Mouse (Mus musculus) forebrain, embryonic 12.5 days (tissue): ENCODE data around the gene Eif2b5. TPM values are rescaled to one million over a fixed set of nuclear protein-coding genes. Genes with fewer than 3 reads are reported as not detected.
"Not testable (repeated sequence)": the region's sequence is repeated elsewhere in the genome, so short reads cannot be mapped to it uniquely, and the experiment has no call there.

Source experiments
- ATAC-seq: fragments of 200-750 bp; cut with Nextera tagmentation; 2 replicates; pipeline ENCODE4 v1.8.0; 2017; ENCODE audit warnings: moderate TSS enrichment; ENCODE audit not compliant: low FRiP score
- H3K27ac ChIP-seq: fragments of 300-500 bp; sonication (generic); 2 replicates; pipeline ENCODE4 v1.5.1; 2016; ENCODE audit warnings: mild to moderate bottlenecking
- H3K27me3 ChIP-seq: fragments of 300-500 bp; sonication (generic); 2 replicates; pipeline ENCODE4 v1.6.1; 2016; ENCODE audit warnings: mild to moderate bottlenecking
- H3K36me3 ChIP-seq: fragments of 300-500 bp; sonication (generic); replicated peaks from 2 replicates; pipeline ENCODE4 v1.6.1; 2016; ENCODE audit warnings: mild to moderate bottlenecking
- H3K4me1 ChIP-seq: fragments of 300-500 bp; sonication (generic); 2 replicates; pipeline ENCODE4 v1.6.1; 2016
- H3K4me2 ChIP-seq: fragments of 300-500 bp; sonication (generic); 2 replicates; pipeline ENCODE4 v1.6.1; 2016; ENCODE audit warnings: mild to moderate bottlenecking, moderate library complexity
- H3K4me3 ChIP-seq: fragments of 300-500 bp; sonication (generic); replicated peaks from 2 replicates; pipeline ENCODE4 v1.5.1; 2016; ENCODE audit warnings: mild to moderate bottlenecking
- H3K9ac ChIP-seq: fragments of 300-500 bp; sonication (generic); 2 replicates; pipeline ENCODE4 v1.6.1; 2016; ENCODE audit warnings: mild to moderate bottlenecking
- H3K9me3 ChIP-seq: fragments of 300-500 bp; sonication (generic); 2 replicates; pipeline ENCODE4 v1.6.1; 2016
- WGBS: fragments of 180-500 bp; shearing (Covaris S2); methylation state at CpG from one replicate; pipeline ENCODE4 v1.1.7; 2016; 5-methylcytosine and 5-hydroxymethylcytosine counted together
- polyA plus RNA-seq: library from polyadenylated mRNA; unstranded; fragments of >200 nt; fragmentation: Nextera tagmentation; extraction: Ambion mirVana; gene quantifications from 2 replicates; pipeline ENCODE4 v1.2.1, GENCODE M21; 2016

Gene Eif2b5
- 120 and 125 TPM in 2 replicates for polyA plus RNA-seq

GRCm38 (mm10) chr16:20498677-20499475 is at the start of gene Eif2b5:
TSS of gene Eif2b5 (plus strand) at chr16:20498817.
- Histone ChIP-seq H3K27ac (peak within 1 kb of the TSS; percentile 77), H3K4me2 (peak within 1 kb of the TSS; percentile 84), H3K9me3 (no peaks in the 10 kb centered on the region), H3K27me3 (peaks cover 23% of the 10 kb centered on the region), H3K4me1 (peaks cover 21% of the 10 kb centered on the region), H3K36me3 (peaks cover 34% of the 10 kb centered on the region), H3K9ac (peak within 1 kb of the TSS; percentile 89), H3K4me3 (peak within 1 kb of the TSS; percentile 78)
- ATAC-seq = peak; percentile 94
- 1% methylated on average over 48 of the region's 49 CpGs for WGBS

GRCm38 (mm10) chr16:20451774-20452173 is 46.8 kb upstream of the Eif2b5 start:
- no peaks in the 10 kb centered on the region for H3K27me3 ChIP-seq
- no peak overlapping the region for H3K4me2 ChIP-seq
- no peak overlapping the region for H3K27ac ChIP-seq
- H3K9me3 ChIP-seq = no peaks in the 10 kb centered on the region
- ATAC-seq = no peak
- H3K4me1 ChIP-seq = no peaks in the 10 kb centered on the region
- 84% methylated on average over 6 of the region's 6 CpGs for WGBS
- no peak overlapping the region for H3K4me3 ChIP-seq
- no peaks in the 10 kb centered on the region for H3K36me3 ChIP-seq
- no peak overlapping the region for H3K9ac ChIP-seq

- H3K9me3 ChIP-seq = no peaks in the 10 kb centered on the region
- H3K27ac ChIP-seq = no peak overlapping the region
- ATAC-seq = no peak
- H3K4me1 ChIP-seq = no peaks in the 10 kb centered on the region
- WGBS = 90% methylated on average over 6 of the region's 6 CpGs
- no peaks in the 10 kb centered on the region for H3K27me3 ChIP-seq
- H3K36me3 ChIP-seq = no peaks in the 10 kb centered on the region
- no peak overlapping the region for H3K4me2 ChIP-seq
- H3K4me3 ChIP-seq = no peak overlapping the region
- H3K9ac ChIP-seq = no peak overlapping the region
These were observed 44.4 kb upstream of the Eif2b5 start for GRCm38 (mm10) chr16:20454155-20454654.

DNA sequence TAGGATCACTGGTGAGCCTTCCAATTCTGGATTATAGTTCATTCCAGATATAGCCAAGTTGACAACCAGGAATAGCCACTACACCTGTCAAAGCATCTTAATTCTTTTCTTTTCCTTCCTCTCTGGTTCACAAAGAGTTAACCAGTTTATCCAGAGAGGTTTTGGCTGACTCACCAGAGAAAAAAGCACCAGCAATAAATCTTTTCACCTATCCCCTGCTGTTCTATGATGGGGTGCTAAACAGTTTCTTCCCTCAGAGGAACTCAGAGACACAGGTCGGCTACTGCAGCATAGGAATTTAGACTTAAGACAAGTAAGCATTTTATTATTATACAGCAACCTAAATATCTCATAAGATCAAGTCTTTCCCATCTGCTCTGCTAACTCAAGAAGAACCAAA is 42.5 kb upstream of the Eif2b5 start:
- 44% methylated on average over 1 of the region's 1 CpGs for WGBS
- no peaks in the 10 kb centered on the region for H3K27me3 ChIP-seq
- H3K9me3 ChIP-seq = no peaks in the 10 kb centered on the region
- no peak overlapping the region for H3K9ac ChIP-seq
- H3K27ac ChIP-seq = no peak overlapping the region
- no peaks in the 10 kb centered on the region for H3K4me1 ChIP-seq
- H3K36me3 ChIP-seq = no peaks in the 10 kb centered on the region
- H3K4me3 ChIP-seq = no peak overlapping the region
- H3K4me2 ChIP-seq = no peak overlapping the region
- no peak for ATAC-seq

DNA sequence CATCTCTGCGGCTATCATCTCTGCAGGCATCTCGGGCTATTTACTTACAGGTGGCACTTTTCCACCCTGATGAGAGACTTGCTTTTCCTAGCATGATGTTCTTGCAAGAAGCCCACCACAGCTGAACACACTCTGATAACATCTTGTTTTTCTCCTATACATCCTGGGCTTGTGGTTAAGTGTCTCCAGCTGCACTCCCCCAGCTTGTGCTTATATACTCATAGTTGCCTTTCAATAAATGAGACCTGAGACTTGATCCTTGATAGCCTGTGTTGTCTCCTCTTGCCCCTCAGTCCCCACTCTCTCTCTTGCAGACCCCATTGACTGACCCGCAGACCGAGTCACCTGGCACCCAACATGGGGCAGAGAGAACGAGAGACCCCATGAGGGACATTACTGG is 39.9 kb upstream of the Eif2b5 start:
- H3K4me1 ChIP-seq, H3K4me2 ChIP-seq, ATAC-seq, H3K9me3 ChIP-seq, H3K27me3 ChIP-seq, H3K27ac ChIP-seq, H3K9ac ChIP-seq, H3K36me3 ChIP-seq, H3K4me3 ChIP-seq: not testable (repeated sequence)
- WGBS = 96% methylated on average over 5 of the region's 5 CpGs

DNA sequence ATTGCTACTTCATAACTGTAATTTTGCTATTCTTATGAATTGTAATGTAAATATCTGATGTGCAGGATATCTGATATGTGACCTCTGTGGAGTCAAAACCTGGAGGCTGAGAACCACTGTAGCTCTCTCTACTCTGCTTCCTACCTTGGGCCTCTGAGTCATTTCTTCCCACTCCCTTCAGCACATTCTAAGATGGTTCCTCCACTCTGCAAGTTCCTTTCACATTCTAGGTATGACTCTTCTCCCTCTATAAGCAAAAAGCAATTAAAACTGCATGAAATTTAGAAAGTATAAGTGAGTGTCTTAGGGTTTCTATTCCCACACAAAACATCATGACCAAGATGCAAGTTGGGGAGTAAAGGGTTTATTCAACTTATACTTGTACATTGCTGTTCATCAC is 33.9 kb upstream of the Eif2b5 start:
- Histone ChIP-seq H3K9me3 (no peaks in the 10 kb centered on the region), H3K36me3 (no peaks in the 10 kb centered on the region), H3K9ac (no peak overlapping the region), H3K4me2 (no peak overlapping the region), H3K4me3 (no peak overlapping the region), H3K27ac (no peak overlapping the region), H3K27me3 (no peaks in the 10 kb centered on the region), H3K4me1 (no peaks in the 10 kb centered on the region)
- ATAC-seq = no peak

DNA sequence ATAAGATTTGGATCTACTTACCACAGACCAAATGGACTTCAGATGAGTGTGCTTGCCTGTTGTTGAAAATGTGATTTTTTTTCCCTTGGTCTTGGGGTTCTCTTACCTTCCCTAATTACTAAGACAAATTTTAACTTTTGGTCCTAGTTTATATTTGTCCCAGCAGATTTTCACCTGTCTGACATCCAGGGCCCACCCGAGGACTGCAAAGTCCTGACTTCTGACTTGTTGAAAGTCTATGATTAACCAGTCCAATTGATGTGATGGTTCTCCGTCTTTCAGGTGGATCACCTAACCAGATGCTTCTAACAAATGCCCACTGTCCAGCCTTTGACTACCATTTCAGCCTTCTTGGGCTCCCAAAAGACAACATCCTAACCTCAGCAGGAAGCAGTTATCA is 27.6 kb upstream of the Eif2b5 start:
- no peak overlapping the region for H3K4me2 ChIP-seq
- no peak overlapping the region for H3K27ac ChIP-seq
- no peaks in the 10 kb centered on the region for H3K27me3 ChIP-seq
- no peaks in the 10 kb centered on the region for H3K9me3 ChIP-seq
- no peaks in the 10 kb centered on the region for H3K4me1 ChIP-seq
- no peak overlapping the region for H3K4me3 ChIP-seq
- no peak for ATAC-seq
- H3K9ac ChIP-seq = no peak overlapping the region
- 90% methylated on average over 2 of the region's 2 CpGs for WGBS
- H3K36me3 ChIP-seq = no peaks in the 10 kb centered on the region

- no peaks in the 10 kb centered on the region for H3K27me3 ChIP-seq
- 60% methylated on average over 1 of the region's 1 CpGs for WGBS
- H3K9me3 ChIP-seq = no peaks in the 10 kb centered on the region
- H3K27ac ChIP-seq = no peak overlapping the region
- ATAC-seq = no peak
- H3K36me3 ChIP-seq = no peaks in the 10 kb centered on the region
- no peak overlapping the region for H3K9ac ChIP-seq
- H3K4me2 ChIP-seq = no peak overlapping the region
- H3K4me1 ChIP-seq = no peaks in the 10 kb centered on the region
- no peak overlapping the region for H3K4me3 ChIP-seq
These were observed 26.9 kb upstream of the Eif2b5 start for GRCm38 (mm10) chr16:20471686-20472085.

DNA sequence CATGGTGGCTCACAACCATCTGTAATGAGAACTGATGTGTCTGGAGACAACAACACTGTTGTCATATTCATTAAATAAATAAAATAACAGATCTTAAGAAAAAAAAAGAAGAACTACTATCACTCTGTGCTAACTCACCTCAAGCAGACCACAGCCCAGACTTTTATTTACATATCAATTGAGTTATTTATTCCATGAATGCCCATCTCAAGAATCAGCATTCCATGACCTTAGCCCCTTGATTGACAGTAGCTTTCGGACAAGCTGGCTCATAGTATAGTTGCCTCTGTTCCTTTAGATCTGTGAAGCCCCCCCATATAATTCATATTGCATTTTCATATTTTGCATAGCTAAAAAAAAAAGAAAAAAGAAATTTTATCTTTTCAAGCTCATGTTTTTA is 24.9 kb upstream of the Eif2b5 start:
- H3K4me1 ChIP-seq = no peaks in the 10 kb centered on the region
- H3K4me3 ChIP-seq = no peak overlapping the region
- no peaks in the 10 kb centered on the region for H3K27me3 ChIP-seq
- H3K36me3 ChIP-seq = no peaks in the 10 kb centered on the region
- H3K9me3 ChIP-seq = no peaks in the 10 kb centered on the region
- no peak overlapping the region for H3K9ac ChIP-seq
- ATAC-seq = no peak
- WGBS = 80% methylated on average over 1 of the region's 1 CpGs
- no peak overlapping the region for H3K27ac ChIP-seq
- H3K4me2 ChIP-seq = no peak overlapping the region

- no peak overlapping the region for H3K4me3 ChIP-seq
- no peak for ATAC-seq
- WGBS = 92% methylated on average over 8 of the region's 8 CpGs
- H3K9ac ChIP-seq = no peak overlapping the region
- no peak overlapping the region for H3K27ac ChIP-seq
- no peaks in the 10 kb centered on the region for H3K9me3 ChIP-seq
- no peaks in the 10 kb centered on the region for H3K4me1 ChIP-seq
- H3K4me2 ChIP-seq = no peak overlapping the region
- no peaks in the 10 kb centered on the region for H3K27me3 ChIP-seq
- no peaks in the 10 kb centered on the region for H3K36me3 ChIP-seq
These were observed 24.4 kb upstream of the Eif2b5 start for GRCm38 (mm10) chr16:20474211-20474610.

DNA sequence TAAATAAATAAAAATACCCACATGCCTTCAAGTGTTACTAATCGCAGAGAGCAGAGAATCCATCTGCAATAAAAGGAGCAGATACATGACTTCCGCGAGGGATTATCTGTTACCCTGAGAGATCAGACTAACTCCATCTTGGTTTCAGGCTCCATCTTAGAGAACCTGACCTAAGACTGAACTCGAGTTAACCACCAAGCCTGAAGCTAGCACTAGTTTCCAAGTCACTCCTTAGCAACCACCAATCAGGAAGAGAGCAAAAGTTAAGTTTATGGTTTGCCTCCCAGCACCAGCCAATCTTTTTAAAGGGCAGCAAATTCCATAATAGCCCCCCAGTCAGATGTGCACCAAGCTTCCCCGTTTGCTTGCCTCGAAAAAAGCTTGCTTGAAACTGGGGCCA is 23.8 kb upstream of the Eif2b5 start:
- Histone ChIP-seq H3K36me3 (no peaks in the 10 kb centered on the region), H3K4me2 (no peak overlapping the region), H3K9me3 (no peaks in the 10 kb centered on the region), H3K27ac (no peak overlapping the region), H3K4me3 (no peak overlapping the region), H3K4me1 (no peaks in the 10 kb centered on the region), H3K9ac (no peak overlapping the region), H3K27me3 (no peaks in the 10 kb centered on the region)
- WGBS = 89% methylated on average over 6 of the region's 6 CpGs
- ATAC-seq = no peak

DNA sequence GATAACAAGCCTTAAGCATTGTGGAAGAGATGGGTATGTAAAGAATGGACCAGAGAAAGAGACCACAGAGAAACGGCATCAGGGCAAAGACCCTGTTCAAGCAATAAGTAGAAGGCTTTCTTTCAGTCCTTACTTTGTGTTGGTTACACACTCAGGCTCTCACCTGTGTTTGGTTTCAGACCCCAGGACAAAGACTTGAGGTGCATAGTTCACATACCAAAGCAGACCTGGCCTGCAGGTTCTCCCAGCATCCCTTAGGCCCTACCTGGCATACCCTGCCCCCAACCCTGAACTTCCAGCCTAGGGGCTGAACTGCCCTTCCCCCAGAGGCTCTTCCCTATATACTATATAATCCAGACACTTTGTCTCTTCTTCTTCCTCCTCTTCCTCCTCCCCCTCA is 23.3 kb upstream of the Eif2b5 start:
- Histone ChIP-seq H3K27me3 (no peaks in the 10 kb centered on the region), H3K9ac (no peak overlapping the region), H3K4me1 (no peaks in the 10 kb centered on the region), H3K27ac (no peak overlapping the region), H3K4me3 (no peak overlapping the region), H3K36me3 (no peaks in the 10 kb centered on the region), H3K9me3 (no peaks in the 10 kb centered on the region), H3K4me2 (no peak overlapping the region)
- 93% methylated on average over 1 of the region's 1 CpGs for WGBS
- ATAC-seq = no peak

DNA sequence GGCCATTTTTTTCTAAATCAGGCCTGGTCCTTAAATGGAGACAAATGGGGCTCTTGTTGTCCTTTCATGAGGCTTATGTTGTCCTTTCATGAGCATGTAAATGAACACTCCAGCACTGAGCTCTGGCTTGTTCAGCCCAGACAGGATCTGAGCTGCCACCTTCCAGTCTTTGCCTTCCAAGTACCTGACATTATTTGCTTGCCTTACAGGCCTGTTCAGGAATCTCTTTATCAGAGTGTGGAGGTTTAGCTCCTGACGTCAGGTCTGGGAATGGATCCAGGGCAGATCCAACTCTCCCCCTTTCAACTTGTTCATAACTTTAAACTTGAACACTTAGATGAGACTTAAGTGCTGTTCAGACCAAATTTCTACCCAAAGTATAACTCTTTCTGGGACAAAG is 21.8 kb upstream of the Eif2b5 start:
- no peaks in the 10 kb centered on the region for H3K36me3 ChIP-seq
- no peak overlapping the region for H3K4me2 ChIP-seq
- no peaks in the 10 kb centered on the region for H3K9me3 ChIP-seq
- H3K27ac ChIP-seq = no peak overlapping the region
- 57% methylated on average over 1 of the region's 1 CpGs for WGBS
- no peak overlapping the region for H3K4me3 ChIP-seq
- H3K9ac ChIP-seq = no peak overlapping the region
- ATAC-seq = no peak
- no peaks in the 10 kb centered on the region for H3K27me3 ChIP-seq
- H3K4me1 ChIP-seq = no peaks in the 10 kb centered on the region
